Mouse (Mus musculus): Measurements from ENCODE around the gene Dnajc19.

- TF ChIP-seq CTCF (IDR thresholded peaks at IDR 0.05; ENCODE audit: control insufficient read depth, insufficient read depth, low read length) (no peak), POLR2A (IDR thresholded peaks at IDR 0.05; ENCODE audit: borderline replicate concordance, control insufficient read depth, low read depth, low read length) (no peak)
Observed at GRCm38 (mm10) chr3:34006301-34006700, 74.8 kb downstream of the Dnajc19 start.

All from bone marrow, adult 2 months (tissue).